Mouse (Mus musculus): ENCODE measurements around the gene Cln5. TPM values are rescaled to one million over a fixed set of nuclear protein-coding genes. Genes with fewer than 3 reads are reported as not detected.

Gene Cln5
- polyA plus RNA-seq, 1 experiment from 2014 or later, result 26.2 TPM

GRCm38 (mm10) chr14:103065294-103066167, 4.5 kb upstream of the Cln5 start:
- 15% methylated on average over 10 of the region's 10 CpGs for whole genome bisulfite sequencing
- H3K4me3 ChIP-seq, result no peak overlapping the region
- peak; percentile 51 for DNase-seq (ENCODE audit: extremely low spot score, low spot score)
- H3K36me3 ChIP-seq (replicated peaks), result no peaks in the 10 kb centered on the region
- H3K4me1 ChIP-seq, result peaks cover 11% of the 10 kb centered on the region
- H3K27ac ChIP-seq, result no peak overlapping the region
- H3K27me3 ChIP-seq (ENCODE audit: poor library complexity, severe bottlenecking), result no peaks in the 10 kb centered on the region
- H3K9me3 ChIP-seq, result no peaks in the 10 kb centered on the region

GRCm38 (mm10) chr14:103069465-103069863, 552 bp upstream of the Cln5 start:
- no peak for DNase-seq (ENCODE audit: extremely low spot score, low spot score)
- Histone ChIP-seq H3K36me3 (replicated peaks) (peaks cover 28% of the 10 kb centered on the region), H3K4me1 (peaks cover 17% of the 10 kb centered on the region), H3K27ac (peak overlapping the region; percentile 93), H3K9me3 (no peaks in the 10 kb centered on the region), H3K27me3 (ENCODE audit: poor library complexity, severe bottlenecking) (no peaks in the 10 kb centered on the region), H3K4me3 (peak overlapping the region; percentile 77)
- 15% methylated on average over 12 of the region's 12 CpGs for WGBS

DNA sequence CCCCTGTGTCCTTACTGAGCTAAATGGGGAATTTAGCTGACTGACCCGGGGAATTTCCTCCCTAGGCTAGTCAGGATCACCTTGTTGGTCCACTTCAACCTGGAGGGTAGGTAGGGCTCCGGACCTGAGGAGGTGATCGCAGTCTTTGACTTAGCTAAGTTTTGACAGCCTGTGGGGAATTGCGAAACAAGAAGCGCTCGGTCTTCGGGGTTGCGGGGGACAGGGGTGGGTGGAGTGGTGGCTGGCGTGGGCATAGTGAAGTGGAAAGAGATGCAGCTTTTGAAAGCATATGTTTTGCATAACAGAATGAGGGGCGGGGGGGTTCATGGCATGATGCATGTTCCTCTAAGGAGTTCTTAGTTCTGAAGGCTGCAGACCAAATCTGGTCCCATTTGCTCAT, 774 bp downstream of the Cln5 start:
- 8% methylated on average over 10 of the region's 10 CpGs for WGBS
- Histone ChIP-seq H3K4me3 (peak overlapping the region; percentile 77), H3K27me3 (ENCODE audit: poor library complexity, severe bottlenecking) (no peaks in the 10 kb centered on the region), H3K27ac (peak overlapping the region; percentile 93), H3K4me1 (peaks cover 15% of the 10 kb centered on the region), H3K9me3 (no peaks in the 10 kb centered on the region), H3K36me3 (replicated peaks) (peaks cover 41% of the 10 kb centered on the region)
- no peak for DNase-seq (ENCODE audit: extremely low spot score, low spot score)

DNA sequence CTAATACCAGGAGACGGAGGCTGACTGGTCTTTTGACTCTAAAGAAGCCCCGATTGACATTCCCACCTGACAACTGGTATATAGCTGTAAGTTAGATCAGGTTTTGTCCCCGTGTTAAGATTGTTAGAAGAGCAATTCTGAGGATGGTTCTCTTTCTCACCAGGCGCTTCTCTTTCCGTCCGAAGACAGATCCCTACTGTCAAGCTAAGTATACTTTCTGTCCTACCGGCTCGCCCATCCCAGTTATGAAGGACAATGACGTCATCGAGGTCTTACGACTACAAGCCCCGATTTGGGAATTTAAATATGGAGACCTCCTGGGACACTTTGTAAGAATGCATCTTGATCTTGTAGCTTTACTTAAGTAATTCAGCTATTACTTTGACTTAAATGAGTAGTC, 1.5 kb downstream of the Cln5 start:
- DNase-seq (ENCODE audit: extremely low spot score, low spot score), result no peak
- Histone ChIP-seq H3K4me3 (no peak overlapping the region), H3K27me3 (ENCODE audit: poor library complexity, severe bottlenecking) (no peaks in the 10 kb centered on the region), H3K9me3 (no peaks in the 10 kb centered on the region), H3K27ac (no peak overlapping the region), H3K36me3 (replicated peaks) (peaks cover 47% of the 10 kb centered on the region), H3K4me1 (peaks cover 15% of the 10 kb centered on the region)
- WGBS, result 94% methylated on average over 12 of the region's 12 CpGs

DNA sequence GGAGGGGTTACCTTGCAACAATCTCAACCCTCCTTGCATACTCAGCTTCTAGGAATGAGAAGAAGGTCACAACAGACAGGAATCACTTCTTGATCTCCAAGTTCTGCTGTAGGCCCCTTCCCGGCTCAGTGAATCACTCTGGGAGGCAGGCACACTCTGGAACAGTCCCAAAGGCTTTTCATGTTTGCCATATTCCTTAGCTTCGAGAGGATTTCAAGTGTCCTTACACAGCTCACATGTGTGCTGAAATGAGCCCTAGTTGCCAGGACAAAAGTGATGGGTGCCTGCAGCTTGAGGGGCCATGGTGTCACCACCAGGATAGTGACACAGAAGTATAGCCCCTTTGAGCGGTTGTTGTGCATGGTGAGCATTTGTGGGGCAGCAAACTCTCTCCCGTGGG, 2.7 kb downstream of the Cln5 start:
- no peaks in the 10 kb centered on the region for H3K27me3 ChIP-seq (ENCODE audit: poor library complexity, severe bottlenecking)
- no peaks in the 10 kb centered on the region for H3K9me3 ChIP-seq
- no peak for DNase-seq (ENCODE audit: extremely low spot score, low spot score)
- no peak overlapping the region for H3K4me3 ChIP-seq
- H3K4me1 ChIP-seq, result peaks cover 15% of the 10 kb centered on the region
- no peak overlapping the region for H3K27ac ChIP-seq
- WGBS, result 89% methylated on average over 4 of the region's 4 CpGs
- peaks cover 60% of the 10 kb centered on the region for H3K36me3 ChIP-seq (replicated peaks)

DNA sequence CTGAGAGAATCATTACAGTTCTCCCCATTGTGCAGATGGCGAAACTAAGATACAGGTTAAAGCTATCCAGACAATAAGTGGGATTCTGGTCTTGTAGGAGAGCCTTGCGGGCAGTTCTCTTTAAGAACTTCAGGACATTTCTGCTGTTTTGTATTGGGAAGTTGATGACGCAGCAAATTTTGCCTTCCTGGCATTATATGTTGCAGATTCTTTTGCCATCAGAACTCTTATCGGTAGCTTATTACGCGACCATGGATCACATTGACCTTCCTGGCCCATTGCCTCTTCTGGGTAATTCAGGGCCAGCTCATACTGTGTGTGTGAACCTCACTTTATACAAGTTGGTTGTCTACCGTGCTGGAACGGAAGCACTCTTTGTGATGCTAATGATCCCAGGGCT, 3.8 kb downstream of the Cln5 start:
- no peak for DNase-seq (ENCODE audit: extremely low spot score, low spot score)
- H3K27me3 ChIP-seq (ENCODE audit: poor library complexity, severe bottlenecking), result no peaks in the 10 kb centered on the region
- no peak overlapping the region for H3K27ac ChIP-seq
- WGBS, result 92% methylated on average over 8 of the region's 8 CpGs
- no peak overlapping the region for H3K4me3 ChIP-seq
- peaks cover 71% of the 10 kb centered on the region for H3K36me3 ChIP-seq (replicated peaks)
- peaks cover 15% of the 10 kb centered on the region for H3K4me1 ChIP-seq
- no peaks in the 10 kb centered on the region for H3K9me3 ChIP-seq

GRCm38 (mm10) chr14:103075166-103075565, 5.2 kb downstream of the Cln5 start:
- DNase-seq (ENCODE audit: extremely low spot score, low spot score), result no peak
- H3K4me3 ChIP-seq, result no peak overlapping the region
- H3K27me3 ChIP-seq (ENCODE audit: poor library complexity, severe bottlenecking), result no peaks in the 10 kb centered on the region
- H3K36me3 ChIP-seq (replicated peaks), result peaks cover 81% of the 10 kb centered on the region
- no peak overlapping the region for H3K27ac ChIP-seq
- H3K4me1 ChIP-seq, result peaks cover 7% of the 10 kb centered on the region
- no peaks in the 10 kb centered on the region for H3K9me3 ChIP-seq
- whole genome bisulfite sequencing, result 87% methylated on average over 7 of the region's 7 CpGs

GRCm38 (mm10) chr14:103077272-103078005, 7.4 kb downstream of the Cln5 start:
- H3K27ac ChIP-seq, result no peak overlapping the region
- H3K36me3 ChIP-seq (replicated peaks), result peaks cover 88% of the 10 kb centered on the region
- H3K4me1 ChIP-seq, result no peaks in the 10 kb centered on the region
- DNase-seq (ENCODE audit: extremely low spot score, low spot score), result no peak
- no peaks in the 10 kb centered on the region for H3K27me3 ChIP-seq (ENCODE audit: poor library complexity, severe bottlenecking)
- no peaks in the 10 kb centered on the region for H3K9me3 ChIP-seq
- no peak overlapping the region for H3K4me3 ChIP-seq
- WGBS, result 94% methylated on average over 9 of the region's 9 CpGs

DNA sequence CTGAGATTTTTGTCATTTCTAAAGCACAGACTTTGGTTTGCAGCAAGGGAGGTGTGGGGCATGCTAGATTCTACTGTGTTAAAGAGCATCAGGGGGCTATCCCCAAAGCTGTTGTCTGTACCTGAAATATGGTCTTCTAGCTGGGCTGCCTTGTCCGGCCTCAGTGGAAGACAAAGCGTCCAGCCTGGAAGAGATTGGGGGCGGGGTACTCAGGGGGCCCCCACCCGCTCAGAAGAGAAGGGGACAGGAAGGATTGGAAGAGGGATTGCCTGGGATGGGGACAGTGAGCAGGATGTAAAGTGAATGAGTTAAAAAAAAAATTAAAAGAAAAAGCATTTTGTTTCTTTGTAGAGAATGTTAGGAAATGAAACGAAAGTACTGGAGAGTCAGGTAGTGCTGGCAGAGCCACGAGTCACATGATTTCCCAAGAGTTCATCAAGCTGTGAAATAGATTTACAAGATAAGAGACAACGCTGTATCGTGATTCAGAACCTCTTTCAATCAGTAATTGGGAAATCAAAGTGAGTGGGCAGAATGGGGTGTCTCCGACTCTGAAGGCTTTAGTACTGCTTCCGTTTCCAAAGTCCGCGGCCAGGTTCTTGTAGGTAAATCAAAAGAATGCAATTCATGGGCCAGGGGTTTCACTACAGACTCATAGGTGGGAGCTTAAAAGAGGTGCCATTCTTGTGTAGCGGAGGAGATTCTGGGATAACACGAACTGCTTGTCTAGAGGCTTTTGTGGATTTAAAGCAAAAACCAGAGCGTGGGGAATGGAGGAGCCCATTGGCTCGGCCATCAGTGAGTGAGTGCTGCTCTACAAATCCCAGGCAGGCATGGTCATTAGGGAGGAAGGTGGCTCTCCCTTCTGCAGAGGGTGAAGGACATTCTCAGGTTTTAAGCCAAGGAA, 8.2 kb downstream of the Cln5 start:
- H3K4me1 ChIP-seq, result no peaks in the 10 kb centered on the region
- 90% methylated on average over 16 of the region's 16 CpGs for WGBS
- peaks cover 88% of the 10 kb centered on the region for H3K36me3 ChIP-seq (replicated peaks)
- no peak for DNase-seq (ENCODE audit: extremely low spot score, low spot score)
- no peaks in the 10 kb centered on the region for H3K27me3 ChIP-seq (ENCODE audit: poor library complexity, severe bottlenecking)
- H3K27ac ChIP-seq, result no peak overlapping the region
- no peak overlapping the region for H3K4me3 ChIP-seq
- H3K9me3 ChIP-seq, result no peaks in the 10 kb centered on the region

- no peak for DNase-seq (ENCODE audit: extremely low spot score, low spot score)
- Histone ChIP-seq H3K9me3 (no peaks in the 10 kb centered on the region), H3K27me3 (ENCODE audit: poor library complexity, severe bottlenecking) (no peaks in the 10 kb centered on the region), H3K4me3 (no peak overlapping the region), H3K27ac (no peak overlapping the region), H3K4me1 (no peaks in the 10 kb centered on the region), H3K36me3 (replicated peaks) (peaks cover 87% of the 10 kb centered on the region)
- WGBS, result 91% methylated on average over 9 of the region's 9 CpGs
These were observed 9.4 kb downstream of the Cln5 start for GRCm38 (mm10) chr14:103079209-103079977.

GRCm38 (mm10) chr14:103085840-103086533, 16.0 kb downstream of the Cln5 start:
- WGBS, result 93% methylated on average over 1 of the region's 1 CpGs
- peaks cover 86% of the 10 kb centered on the region for H3K36me3 ChIP-seq (replicated peaks)
- H3K4me3 ChIP-seq, result no peak overlapping the region
- H3K4me1 ChIP-seq, result no peaks in the 10 kb centered on the region
- no peaks in the 10 kb centered on the region for H3K9me3 ChIP-seq
- no peak for DNase-seq (ENCODE audit: extremely low spot score, low spot score)
- no peak overlapping the region for H3K27ac ChIP-seq
- no peaks in the 10 kb centered on the region for H3K27me3 ChIP-seq (ENCODE audit: poor library complexity, severe bottlenecking)
